Mouse (Mus musculus) adrenal gland, postnatal 4 days (tissue): ENCODE measurements around the gene Pth. TPM values are rescaled to one million over a fixed set of nuclear protein-coding genes. Genes with fewer than 3 reads are reported as not detected.

Source experiments
- total RNA-seq, 2 experiments: library from RNA; stranded (reverse); gene quantifications; 2 replicates each; pipeline ENCODE4 v1.2.3; 2021

The Pth gene
- total RNA-seq, 2 experiments from 2014 or later, result not detected

Other genes starting within 250 kb of the Pth start
- 10 to 100 TPM; 27.1 to 31.5 TPM for gene Arntl, start 181.1 kb downstream of the Pth start, total RNA-seq
- gene Btbd10, start 19.2 kb downstream of the Pth start, total RNA-seq, result 10 to 100 TPM; 16.7 to 19.3 TPM
- 10 to 100 TPM; 51.7 to 66.1 TPM for gene Far1, start 125.3 kb upstream of the Pth start, total RNA-seq